Mouse (Mus musculus) left cerebral cortex, adult 18-20 months (tissue): ENCODE measurements around the gene Tlcd2. TPM values are rescaled to one million over a fixed set of nuclear protein-coding genes. Genes with fewer than 3 reads are reported as not detected.
A peak's percentile ranks its signal among the peaks of the same experiment; 100 is the strongest.

Experiments used
- DNase-seq, 2 experiments: peaks; one replicate each; pipeline ENCODE4 v3.0.0; 2021 to 2022; ENCODE audit warnings: low spot score in 2 of 2, mixed read lengths in 1 of 2
- long read RNA-seq, 2 experiments: library from polyadenylated mRNA; stranded (forward); transcript quantifications; one replicate each; pipeline ENCODE4 v2.0.0; 2021
- total RNA-seq, 2 experiments: library from RNA; stranded (reverse); gene quantifications; 2 replicates each; pipeline ENCODE4 v1.2.3; 2021

The Tlcd2 gene
- under 1 TPM; 0.91 to 1.00 TPM for total RNA-seq
- long read RNA-seq, experiment 1: 0 reads
- long read RNA-seq, experiment 2, partial matches to known transcripts: 0 of 1 reads
- long read RNA-seq, experiment 2, other reads (novel, unspliced or antisense): 1 of 1 reads

GRCm38 (mm10) chr11:75460844-75461742, at the start of gene Tlcd2:
Gene Tlcd2, plus strand, starts transcription at chr11:75461715.
- DNase-seq: peak; percentile 98 to 99

DNA sequence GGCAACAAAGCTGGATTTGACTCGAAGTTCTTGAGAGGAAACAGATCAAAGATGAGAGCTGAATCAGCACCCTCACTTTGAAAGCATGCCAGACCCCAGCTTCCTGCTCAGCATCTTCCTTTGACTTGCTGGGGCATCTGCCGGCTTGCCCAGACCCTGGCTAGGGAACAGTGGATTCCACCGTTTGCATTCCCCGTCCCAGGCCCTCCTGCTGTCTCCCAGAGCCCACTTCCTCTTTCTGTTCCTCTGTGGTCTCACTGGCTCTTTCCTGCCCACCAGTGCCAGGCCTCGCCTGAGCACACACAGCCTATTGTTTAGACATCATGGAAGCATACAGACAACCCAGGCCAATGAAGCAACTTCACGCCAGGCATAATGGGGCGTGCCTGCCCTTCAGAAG, 46.4 kb upstream of the Tlcd2 start:
- no peak for DNase-seq

GRCm38 (mm10) chr11:75415994-75416393, 45.5 kb upstream of the Tlcd2 start:
- DNase-seq: no peak

DNA sequence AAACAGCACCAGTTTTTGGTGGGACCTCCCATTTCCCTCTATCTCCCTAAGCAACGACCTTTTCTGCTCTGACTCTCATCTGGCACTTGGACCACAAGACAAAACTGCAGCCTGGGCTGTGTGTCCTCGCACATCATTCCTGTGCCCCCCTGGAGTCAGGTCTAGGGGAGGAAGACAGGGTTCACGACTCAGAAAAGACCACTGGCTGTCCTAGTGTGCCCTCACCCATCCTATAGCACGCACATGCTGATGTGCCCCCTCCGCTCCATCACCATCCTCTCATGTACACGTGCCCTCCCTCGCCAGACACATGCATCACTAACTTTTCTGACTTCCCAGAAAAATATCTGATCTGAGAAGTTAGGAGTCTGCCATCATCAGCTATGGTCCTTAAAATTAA, 41.5 kb upstream of the Tlcd2 start:
- DNase-seq: no peak

DNA sequence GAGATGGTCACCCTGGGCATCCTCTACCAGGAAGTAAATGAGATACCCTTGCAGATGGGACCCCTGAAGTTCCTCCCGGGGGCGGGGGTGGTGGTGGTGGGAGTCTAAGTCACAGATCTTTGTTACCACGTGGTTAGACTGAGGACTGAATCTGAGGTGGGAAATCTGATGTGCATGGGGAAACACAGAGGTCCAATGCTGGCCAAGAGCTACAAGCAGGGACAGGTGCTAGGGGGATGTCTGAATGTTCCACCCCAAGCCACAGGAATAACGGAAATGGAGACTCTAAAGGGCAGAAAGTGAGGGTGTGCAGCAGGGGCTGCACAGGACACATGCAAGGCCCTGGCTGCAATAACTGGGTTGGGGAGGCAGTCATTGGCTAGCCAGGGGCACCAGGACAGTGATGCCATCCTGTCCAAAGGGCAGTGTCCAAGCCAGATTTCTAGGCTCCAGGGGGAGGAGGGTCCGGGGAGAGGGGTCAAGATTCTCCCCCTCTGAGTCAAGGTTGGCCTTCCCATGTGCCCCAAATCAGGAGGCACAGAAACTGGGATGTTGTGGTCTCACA, 40.6 kb upstream of the Tlcd2 start:
- no peak for DNase-seq

DNA sequence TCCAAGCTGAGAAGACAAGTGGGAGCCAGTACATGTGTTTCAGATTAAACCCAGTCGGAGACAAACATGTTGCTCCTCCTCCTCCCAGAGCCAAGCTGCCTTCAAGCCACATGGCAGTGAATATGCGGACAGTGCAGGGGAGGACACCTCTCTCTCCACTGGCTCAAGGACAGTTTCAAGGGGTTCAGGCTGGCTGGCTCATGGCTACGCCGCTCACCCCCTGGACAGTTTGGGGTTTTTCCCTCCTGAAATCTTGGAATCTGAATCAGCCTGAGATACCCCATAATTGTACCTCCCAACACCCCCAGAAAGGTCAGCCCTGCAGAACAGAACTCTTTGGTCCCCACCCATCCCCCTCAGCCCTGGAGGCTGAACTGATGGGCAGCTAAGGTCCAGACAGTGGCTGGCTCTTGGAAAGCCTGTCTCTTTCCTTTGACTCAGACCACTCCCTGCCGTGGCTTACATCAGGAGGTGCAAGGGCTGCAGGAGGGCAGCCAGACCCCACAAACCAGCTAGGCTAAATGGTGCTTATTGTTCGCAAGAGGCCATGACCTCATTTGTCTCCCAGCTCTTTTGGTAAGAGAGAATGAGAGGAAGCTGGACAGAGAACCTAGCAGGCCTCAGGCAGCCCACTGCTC, 40.0 kb upstream of the Tlcd2 start:
- no peak for DNase-seq

GRCm38 (mm10) chr11:75422013-75422792, 39.3 kb upstream of the Tlcd2 start, which contains the start of gene Serpinf1:
Gene Serpinf1, minus strand, starts transcription at chr11:75422701.
- no peak for DNase-seq

DNA sequence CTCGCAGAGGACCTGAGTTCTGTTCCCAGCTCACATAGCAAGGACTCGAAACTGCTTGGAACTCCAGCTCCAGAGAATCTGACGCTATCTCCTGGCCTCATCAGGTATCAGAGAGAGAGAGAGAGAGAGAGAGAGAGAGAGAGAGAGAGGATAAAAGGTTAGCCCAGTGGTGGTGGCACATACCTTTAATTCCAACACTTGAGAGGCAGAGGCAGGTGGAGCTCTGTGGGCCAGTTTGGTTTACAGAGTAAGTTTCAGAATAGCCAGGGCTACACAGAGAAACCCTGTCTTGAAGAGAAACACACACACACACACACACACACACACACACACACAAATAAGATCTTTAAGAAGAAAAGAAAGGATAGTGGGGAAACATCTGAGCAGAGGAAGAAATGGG, 38.4 kb upstream of the Tlcd2 start:
- DNase-seq: no peak

- DNase-seq: no peak
Measured at GRCm38 (mm10) chr11:75424033-75424432, 37.5 kb upstream of the Tlcd2 start.

GRCm38 (mm10) chr11:75424459-75424858, 37.1 kb upstream of the Tlcd2 start:
- DNase-seq: no peak

GRCm38 (mm10) chr11:75429019-75429705, 32.4 kb upstream of the Tlcd2 start:
- DNase-seq: no peak

DNA sequence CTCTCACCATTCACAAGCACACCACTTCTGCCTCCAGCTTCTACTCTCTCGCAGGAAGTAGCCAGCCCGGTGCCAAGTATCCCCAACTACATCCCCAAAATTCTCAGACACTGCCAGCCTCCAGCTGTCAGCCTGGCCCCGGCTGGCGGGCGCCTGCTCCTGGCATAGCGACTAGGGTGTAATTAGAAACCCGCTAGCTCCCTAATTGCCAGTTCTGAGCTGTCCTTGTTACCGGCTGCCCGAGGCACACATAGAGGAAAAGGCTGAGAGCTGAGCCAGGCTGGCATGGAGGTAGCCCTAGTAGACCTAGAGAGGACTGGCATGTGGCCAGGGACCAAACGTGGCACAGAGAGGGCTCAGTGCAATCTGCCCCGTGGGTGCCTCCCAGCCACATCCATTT, 30.2 kb upstream of the Tlcd2 start:
- peak; percentile 56 to 60 for DNase-seq

GRCm38 (mm10) chr11:75434138-75434537, 27.4 kb upstream of the Tlcd2 start:
- no peak for DNase-seq

- no peak for DNase-seq
Measured at GRCm38 (mm10) chr11:75438194-75438593, 23.3 kb upstream of the Tlcd2 start.

DNA sequence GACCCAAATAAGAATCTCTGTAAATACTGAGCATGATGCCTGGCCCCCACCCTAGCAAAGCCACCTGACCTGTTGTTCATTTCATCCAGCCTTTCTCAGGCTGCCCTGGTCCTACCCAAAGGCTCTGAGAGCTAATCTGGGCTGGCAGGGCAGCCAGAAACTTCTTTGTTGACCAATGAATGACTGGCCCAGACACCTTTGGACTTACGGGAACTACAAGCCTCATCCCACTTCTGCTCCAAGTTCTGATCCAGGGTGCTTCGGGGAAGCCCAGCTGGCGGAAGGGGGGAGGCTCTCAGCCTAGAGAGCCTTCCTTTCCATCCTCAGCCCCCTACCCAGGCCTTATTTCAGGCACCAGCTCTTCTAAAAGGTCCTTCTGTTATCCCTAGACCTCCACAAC, 22.7 kb upstream of the Tlcd2 start:
- no peak for DNase-seq

DNA sequence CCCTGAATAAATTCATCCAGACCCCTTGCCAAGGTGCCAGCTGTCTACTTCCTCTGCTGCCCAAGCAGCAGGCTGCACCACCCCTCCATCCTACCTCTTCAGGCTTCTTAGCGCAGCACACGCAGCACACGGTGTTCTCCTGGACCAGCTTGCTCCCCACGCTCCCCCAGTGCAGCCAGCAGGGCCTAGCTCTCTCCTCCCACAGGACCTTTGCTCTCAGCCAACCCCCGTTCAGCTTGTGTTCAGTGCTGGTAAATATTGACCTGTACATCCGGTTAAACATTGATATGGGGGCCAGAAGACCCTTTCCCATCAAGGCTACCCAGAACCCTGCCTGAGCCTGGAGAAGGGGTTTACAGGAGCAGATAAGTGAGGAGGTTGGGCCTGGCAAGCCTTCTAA, 22.2 kb upstream of the Tlcd2 start, which contains the start of gene Serpinf2:
TSS of gene Serpinf2 (minus strand) at position 229 of the 400 bp plus-strand sequence.
- DNase-seq: no peak

GRCm38 (mm10) chr11:75439951-75440350, 21.6 kb upstream of the Tlcd2 start:
- no peak for DNase-seq

DNA sequence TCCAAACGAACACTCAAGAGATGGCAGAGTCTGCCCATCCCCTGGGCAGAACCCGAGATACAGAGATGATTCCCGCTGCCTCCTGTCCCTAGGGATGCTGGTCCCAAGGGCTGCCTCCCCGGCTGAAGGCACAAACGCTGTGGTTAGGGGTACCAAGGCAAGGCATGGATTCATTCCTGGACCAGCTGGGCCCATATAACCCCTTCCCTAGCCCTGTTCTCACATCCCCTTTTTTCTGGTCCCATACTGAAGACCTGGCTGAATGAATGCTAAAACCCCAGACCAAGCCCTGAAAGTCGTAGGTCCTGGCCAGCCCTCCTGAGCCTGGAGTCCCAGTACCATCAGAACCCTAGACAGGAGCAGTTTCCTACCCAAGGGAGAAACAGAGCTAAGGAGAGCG, 20.5 kb upstream of the Tlcd2 start:
- DNase-seq: no peak

GRCm38 (mm10) chr11:75441601-75442000, 19.9 kb upstream of the Tlcd2 start:
- no peak for DNase-seq

GRCm38 (mm10) chr11:75443711-75444110, 17.8 kb upstream of the Tlcd2 start:
- no peak for DNase-seq
